Mouse (Mus musculus) neural tube, embryonic 12.5 days (tissue): Measurements from ENCODE around the gene Morn3. TPM values are rescaled to one million over a fixed set of nuclear protein-coding genes. Genes with fewer than 3 reads are reported as not detected.

ENCODE experiments used
- ATAC-seq: fragments of 200-750 bp; cut with Nextera tagmentation; 2 replicates; pipeline ENCODE4 v1.8.0; 2017; ENCODE audit warnings: low read depth, mild to moderate bottlenecking, moderate TSS enrichment, moderate library complexity; ENCODE audit not compliant: low FRiP score
- H3K27ac ChIP-seq: fragments of 300-500 bp; sonication (generic); 2 replicates; pipeline ENCODE4 v1.5.1; 2016
- H3K27me3 ChIP-seq: fragments of 300-500 bp; sonication (generic); replicated peaks from 2 replicates; pipeline ENCODE4 v1.6.1; 2016; ENCODE audit warnings: mild to moderate bottlenecking
- H3K36me3 ChIP-seq: fragments of 300-500 bp; sonication (generic); 2 replicates; pipeline ENCODE4 v1.6.1; 2016; ENCODE audit warnings: mild to moderate bottlenecking
- H3K4me1 ChIP-seq: fragments of 300-500 bp; sonication (generic); 2 replicates; pipeline ENCODE4 v1.6.1; 2016
- H3K4me2 ChIP-seq: fragments of 300-500 bp; sonication (generic); replicated peaks from 2 replicates; pipeline ENCODE4 v1.6.1; 2016; ENCODE audit warnings: mild to moderate bottlenecking
- H3K4me3 ChIP-seq: fragments of 300-500 bp; sonication (generic); 2 replicates; pipeline ENCODE4 v1.5.1; 2016
- H3K9ac ChIP-seq: fragments of 300-500 bp; sonication (generic); 2 replicates; pipeline ENCODE4 v1.6.1; 2016; ENCODE audit warnings: mild to moderate bottlenecking
- H3K9me3 ChIP-seq: fragments of 300-500 bp; sonication (generic); 2 replicates; pipeline ENCODE4 v1.6.1; 2016; ENCODE audit warnings: mild to moderate bottlenecking
- WGBS: fragments of 180-500 bp; shearing (Covaris S2); methylation state at CpG from one replicate; pipeline ENCODE4 v1.1.7; 2016; 5-methylcytosine and 5-hydroxymethylcytosine counted together
- polyA plus RNA-seq: library from polyadenylated mRNA; unstranded; fragments of >200 nt; fragmentation: Nextera tagmentation; extraction: Ambion mirVana; gene quantifications from 2 replicates; pipeline ENCODE4 v1.2.1, GENCODE M21; 2016

The Morn3 gene
- polyA plus RNA-seq, result not detected in 2 replicates

DNA sequence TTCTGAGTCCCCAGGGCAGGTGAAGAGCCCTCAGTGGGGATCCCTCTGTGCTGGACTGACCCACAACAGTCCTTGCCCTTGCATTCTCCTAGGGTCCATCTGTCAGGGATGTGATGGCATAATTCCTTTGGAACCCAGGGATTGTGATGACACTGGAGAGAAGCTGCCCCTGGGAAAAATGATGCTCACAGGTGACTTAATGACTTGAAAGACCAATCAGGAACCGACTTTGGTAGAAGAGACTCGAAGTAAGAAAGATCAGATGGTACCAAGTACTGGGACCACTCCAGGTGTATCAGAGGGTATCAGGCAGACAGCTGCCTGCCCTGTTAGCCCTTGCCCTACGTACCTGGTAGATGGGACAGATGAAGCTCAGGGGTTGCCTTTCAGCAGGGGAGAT lies at the start of gene Morn3:
Gene Morn3 (minus strand): TSS at position 101 of the 400 bp plus-strand sequence.
- Histone ChIP-seq H3K36me3 (no peaks in the 10 kb centered on the region), H3K9me3 (no peaks in the 10 kb centered on the region), H3K4me3 (no peak within 1 kb of the TSS), H3K27me3 (no peaks in the 10 kb centered on the region), H3K4me1 (no peaks in the 10 kb centered on the region), H3K27ac (no peak within 1 kb of the TSS), H3K4me2 (no peak within 1 kb of the TSS), H3K9ac (no peak within 1 kb of the TSS)
- no peak for ATAC-seq
- 80% methylated on average over 3 of the region's 3 CpGs for WGBS

DNA sequence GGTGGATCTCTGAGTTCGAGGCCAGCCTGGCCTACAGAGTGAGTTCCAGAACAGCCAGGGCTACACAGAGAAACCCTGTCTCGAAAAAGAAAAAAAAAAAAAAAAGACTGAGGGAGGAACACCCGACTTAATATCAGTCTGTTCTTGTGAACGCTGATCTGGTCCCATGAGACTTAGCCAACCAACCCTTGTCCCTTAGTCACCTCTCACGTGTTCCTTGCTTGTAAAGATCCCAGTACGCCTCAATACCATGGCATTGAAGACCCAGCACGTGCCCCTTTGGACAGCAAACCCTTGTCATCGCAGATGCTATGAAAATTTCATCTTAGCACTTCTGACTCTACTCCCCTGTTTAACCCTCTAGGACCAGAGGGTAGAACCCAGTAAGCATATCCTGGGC lies 49.5 kb upstream of the Morn3 start:
- Histone ChIP-seq H3K4me2 (no peak overlapping the region), H3K4me3 (no peak overlapping the region), H3K9ac (no peak overlapping the region), H3K27me3 (no peaks in the 10 kb centered on the region), H3K36me3 (no peaks in the 10 kb centered on the region), H3K27ac (no peak overlapping the region), H3K9me3 (no peaks in the 10 kb centered on the region), H3K4me1 (no peaks in the 10 kb centered on the region; the same call in 1 of the 2 replicates)
- 89% methylated on average over 8 of the region's 8 CpGs for WGBS
- no peak for ATAC-seq

- WGBS, result 80% methylated on average over 25 of the region's 25 CpGs
- Histone ChIP-seq H3K9me3 (no peaks in the 10 kb centered on the region), H3K4me1 (no peaks in the 10 kb centered on the region; the same call in 1 of the 2 replicates), H3K27ac (no peak overlapping the region), H3K36me3 (no peaks in the 10 kb centered on the region), H3K9ac (no peak overlapping the region), H3K27me3 (no peaks in the 10 kb centered on the region), H3K4me3 (no peak overlapping the region), H3K4me2 (no peak overlapping the region)
- no peak for ATAC-seq
Observed at GRCm38 (mm10) chr5:123094238-123094991, 47.6 kb upstream of the Morn3 start.

DNA sequence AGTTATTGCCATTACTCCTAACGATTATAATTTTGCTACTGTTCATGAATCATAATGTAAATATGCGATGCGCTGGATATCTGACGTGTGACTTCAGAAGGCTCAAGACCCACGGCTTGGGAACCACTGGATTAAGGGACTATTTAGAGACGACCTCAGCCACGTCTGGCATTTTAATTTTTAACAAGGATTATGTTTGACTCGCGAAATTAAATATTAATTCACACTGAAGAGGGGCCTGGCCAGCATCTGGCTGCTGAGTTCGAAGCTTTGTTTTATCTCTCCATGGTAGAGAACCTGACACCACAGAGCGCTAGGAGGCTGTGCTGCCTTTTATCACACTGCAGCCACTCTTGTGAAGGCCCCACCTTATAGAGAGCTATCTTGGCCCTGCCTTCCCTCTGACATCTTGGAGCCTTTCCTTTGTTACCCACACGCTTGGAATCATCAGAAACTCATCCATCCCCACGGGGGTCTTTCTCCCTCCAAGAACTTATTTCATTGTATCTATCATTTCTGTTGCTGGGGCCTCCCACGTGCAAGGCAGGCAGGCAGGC lies 46.3 kb upstream of the Morn3 start:
- H3K27me3 ChIP-seq, result no peaks in the 10 kb centered on the region
- ATAC-seq, result no peak
- H3K27ac ChIP-seq, result no peak overlapping the region
- H3K4me1 ChIP-seq, result no peaks in the 10 kb centered on the region; the same call in 1 of the 2 replicates
- H3K9ac ChIP-seq, result no peak overlapping the region
- no peaks in the 10 kb centered on the region for H3K9me3 ChIP-seq
- H3K4me3 ChIP-seq, result no peak overlapping the region
- WGBS, result 76% methylated on average over 14 of the region's 14 CpGs
- H3K36me3 ChIP-seq, result no peaks in the 10 kb centered on the region
- no peak overlapping the region for H3K4me2 ChIP-seq

DNA sequence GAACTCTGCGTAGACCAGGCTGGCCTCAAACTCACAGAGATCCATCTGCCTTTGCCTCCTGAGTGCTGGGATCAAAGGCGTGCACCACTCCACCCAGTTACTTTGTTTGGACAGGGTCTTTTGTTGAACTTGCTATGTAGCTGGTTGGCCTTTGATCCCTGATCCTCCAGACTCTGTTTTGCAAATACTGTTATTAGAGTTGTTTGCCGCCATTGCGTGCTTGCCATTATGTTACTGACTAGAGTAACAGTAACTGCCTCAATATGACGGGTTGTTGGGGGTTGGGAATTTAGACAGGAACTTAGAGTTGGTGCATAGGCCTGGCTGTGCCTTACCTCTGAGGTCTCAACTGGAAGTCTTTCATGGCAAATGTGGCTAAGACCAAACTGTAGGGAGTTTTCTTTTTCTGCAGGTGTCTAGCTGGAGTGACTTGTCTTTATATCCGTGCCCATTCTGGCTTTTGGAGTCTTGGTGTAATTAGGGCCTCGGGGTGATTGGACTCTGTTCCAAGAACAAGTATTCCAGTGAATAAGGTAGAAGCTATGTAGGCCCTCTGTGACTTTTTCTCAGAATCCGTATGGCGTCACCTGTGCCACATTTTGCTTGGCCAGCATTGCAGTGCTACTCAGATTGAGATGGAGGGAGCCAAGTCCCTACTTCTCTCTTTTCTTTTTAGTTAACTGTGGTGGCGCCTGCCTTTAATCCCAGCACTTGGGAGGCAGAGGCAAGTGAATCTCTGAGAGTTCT lies 43.9 kb upstream of the Morn3 start:
- H3K4me3 ChIP-seq, result no peak overlapping the region
- no peak for ATAC-seq
- no peaks in the 10 kb centered on the region for H3K9me3 ChIP-seq
- H3K27ac ChIP-seq, result no peak overlapping the region
- H3K4me1 ChIP-seq, result no peaks in the 10 kb centered on the region; the same call in 1 of the 2 replicates
- H3K4me2 ChIP-seq, result no peak overlapping the region
- no peak overlapping the region for H3K9ac ChIP-seq
- H3K27me3 ChIP-seq, result no peaks in the 10 kb centered on the region
- no peaks in the 10 kb centered on the region for H3K36me3 ChIP-seq
- WGBS, result 90% methylated on average over 10 of the region's 10 CpGs

DNA sequence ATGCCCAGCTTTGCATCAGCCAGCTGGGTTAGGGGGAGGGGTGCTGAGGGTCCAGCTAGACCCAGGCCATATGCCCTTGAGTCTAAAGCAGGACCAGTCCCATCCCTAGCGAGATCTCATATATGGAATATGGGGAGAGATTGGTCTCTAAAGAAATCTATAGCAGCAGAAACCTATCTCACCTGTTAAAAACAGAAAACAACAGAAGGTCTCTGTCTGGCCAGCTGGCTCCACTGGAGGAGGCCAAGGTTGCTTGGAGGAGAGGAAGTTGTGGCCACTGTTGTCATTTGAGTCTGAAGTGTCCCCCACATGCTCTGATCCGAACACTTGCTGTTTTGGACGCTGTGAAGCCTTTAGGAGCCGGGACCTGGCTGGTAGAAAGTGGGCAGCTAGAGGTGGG lies 42.0 kb upstream of the Morn3 start:
- 95% methylated on average over 4 of the region's 4 CpGs for WGBS
- no peak overlapping the region for H3K4me2 ChIP-seq
- no peaks in the 10 kb centered on the region for H3K27me3 ChIP-seq
- no peak for ATAC-seq
- H3K27ac ChIP-seq, result no peak overlapping the region
- no peaks in the 10 kb centered on the region for H3K4me1 ChIP-seq
- no peaks in the 10 kb centered on the region for H3K36me3 ChIP-seq
- no peaks in the 10 kb centered on the region for H3K9me3 ChIP-seq
- no peak overlapping the region for H3K9ac ChIP-seq
- no peak overlapping the region for H3K4me3 ChIP-seq

- Histone ChIP-seq H3K27me3 (no peaks in the 10 kb centered on the region), H3K4me2 (no peak overlapping the region), H3K36me3 (no peaks in the 10 kb centered on the region), H3K27ac (no peak overlapping the region), H3K4me1 (no peaks in the 10 kb centered on the region), H3K9me3 (no peaks in the 10 kb centered on the region), H3K9ac (no peak overlapping the region), H3K4me3 (no peak overlapping the region)
- no peak for ATAC-seq
- WGBS, result 89% methylated on average over 2 of the region's 2 CpGs
Observed at GRCm38 (mm10) chr5:123086501-123086900, 39.7 kb upstream of the Morn3 start.

GRCm38 (mm10) chr5:123083340-123084050 lies 36.7 kb upstream of the Morn3 start:
- no peaks in the 10 kb centered on the region for H3K27me3 ChIP-seq
- no peaks in the 10 kb centered on the region for H3K4me1 ChIP-seq
- no peak overlapping the region for H3K4me2 ChIP-seq
- no peak overlapping the region for H3K4me3 ChIP-seq
- 77% methylated on average over 13 of the region's 13 CpGs for WGBS
- no peak for ATAC-seq
- H3K27ac ChIP-seq, result no peak overlapping the region
- no peak overlapping the region for H3K9ac ChIP-seq
- no peaks in the 10 kb centered on the region for H3K36me3 ChIP-seq
- H3K9me3 ChIP-seq, result peaks cover 4% of the 10 kb centered on the region; the same call in 1 of the 2 replicates

DNA sequence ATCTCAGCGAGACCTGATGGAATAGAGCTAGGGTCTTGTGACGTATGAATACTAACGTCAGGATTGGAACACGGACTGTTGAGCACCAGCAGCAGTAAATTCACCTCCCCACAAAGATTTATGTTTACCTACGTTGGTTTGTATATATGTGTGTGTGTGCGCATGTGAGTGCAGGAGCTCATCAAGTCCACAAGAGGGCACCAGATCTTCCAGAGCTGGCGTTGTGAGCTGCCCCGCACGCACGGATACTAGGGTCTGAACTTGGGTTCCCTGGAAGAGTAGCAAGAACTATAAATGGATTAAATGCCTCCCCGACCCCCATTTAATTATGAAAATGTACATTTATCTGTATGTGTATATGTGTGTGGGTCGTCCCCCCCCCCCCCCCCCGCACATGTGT lies 33.7 kb upstream of the Morn3 start:
- no peaks in the 10 kb centered on the region for H3K36me3 ChIP-seq
- no peaks in the 10 kb centered on the region for H3K27me3 ChIP-seq
- 87% methylated on average over 13 of the region's 13 CpGs for WGBS
- peaks cover 19% of the 10 kb centered on the region for H3K4me1 ChIP-seq
- ATAC-seq, result no peak
- no peak overlapping the region for H3K4me3 ChIP-seq
- no peak overlapping the region for H3K27ac ChIP-seq
- no peak overlapping the region for H3K9ac ChIP-seq
- H3K4me2 ChIP-seq, result no peak overlapping the region
- H3K9me3 ChIP-seq, result peaks cover 4% of the 10 kb centered on the region; the same call in 1 of the 2 replicates

DNA sequence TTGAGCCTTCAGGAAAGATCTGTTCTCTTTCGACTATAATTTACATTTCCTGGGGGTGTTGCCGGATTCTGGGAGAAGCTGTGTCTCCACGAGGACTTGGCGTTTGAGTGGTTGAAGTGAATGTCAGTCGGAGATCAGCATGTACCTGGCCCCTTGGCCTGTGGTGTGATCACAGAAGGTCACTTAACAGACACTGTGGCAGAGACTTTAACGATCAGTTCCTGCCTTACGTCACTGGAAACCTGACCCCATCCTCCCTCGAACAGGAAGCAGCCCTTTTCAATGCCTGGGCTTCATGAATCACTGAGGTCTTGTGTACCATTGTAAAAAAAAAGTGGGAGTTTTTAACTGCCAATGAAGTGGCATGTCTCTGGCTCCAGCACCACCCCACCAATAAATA lies 33.2 kb upstream of the Morn3 start:
- Histone ChIP-seq H3K4me1 (peaks cover 22% of the 10 kb centered on the region), H3K36me3 (no peaks in the 10 kb centered on the region), H3K9me3 (peaks cover 4% of the 10 kb centered on the region; the same call in 1 of the 2 replicates), H3K27ac (no peak overlapping the region), H3K4me2 (no peak overlapping the region), H3K4me3 (no peak overlapping the region), H3K9ac (no peak overlapping the region), H3K27me3 (no peaks in the 10 kb centered on the region)
- 80% methylated on average over 8 of the region's 8 CpGs for WGBS
- ATAC-seq, result no peak

DNA sequence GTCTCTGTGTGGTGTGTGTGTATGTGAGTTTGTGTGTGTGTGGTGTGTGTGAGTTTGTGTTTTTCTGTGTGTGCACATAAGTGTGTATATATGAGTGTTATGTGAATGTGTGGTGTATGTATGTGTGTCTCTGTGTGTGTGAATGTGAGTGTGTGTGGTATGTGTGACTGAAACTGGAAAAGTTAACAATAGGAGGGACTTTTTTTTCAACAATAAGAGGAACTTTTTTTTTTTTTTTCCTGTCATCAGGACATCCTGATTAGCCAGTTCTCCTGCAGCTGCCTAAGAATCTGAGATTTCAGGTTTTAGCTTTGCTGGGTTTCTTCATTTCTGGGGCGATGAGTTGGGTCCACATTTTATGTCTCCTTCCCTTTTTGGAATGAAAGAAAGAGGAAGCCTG lies 32.8 kb upstream of the Morn3 start:
- Histone ChIP-seq H3K27me3 (no peaks in the 10 kb centered on the region), H3K27ac (no peak overlapping the region), H3K9me3 (peaks cover 4% of the 10 kb centered on the region; the same call in 1 of the 2 replicates), H3K36me3 (no peaks in the 10 kb centered on the region), H3K4me3 (no peak overlapping the region), H3K9ac (no peak overlapping the region), H3K4me1 (peaks cover 22% of the 10 kb centered on the region), H3K4me2 (no peak overlapping the region)
- no peak for ATAC-seq
- 85% methylated on average over 1 of the region's 1 CpGs for WGBS
